Mouse (Mus musculus) intestine, embryonic 14.5 days (tissue): ENCODE measurements at regions not wholly inside any gene's neighbourhood (a gene's known extent, or its start where the extent isn't known, plus 50 kb on each side); places are given as distances from the start of the nearest gene placed in this dataset.

Experiments used
- ATAC-seq: fragments of 200-750 bp; cut with Nextera tagmentation; replicated peaks from 2 replicates; pipeline ENCODE4 v1.8.0; 2017; ENCODE audit warnings: low read depth, moderate number of reproducible peaks, moderate TSS enrichment, moderate library complexity; ENCODE audit not compliant: low FRiP score, low TSS enrichment
- DNase-seq: peaks from one replicate; pipeline ENCODE4 v3.0.0-alpha.2; 2018; ENCODE audit warnings: low spot score
- H3K27ac ChIP-seq: fragments of 300-500 bp; sonication (generic); 2 replicates; pipeline ENCODE4 v1.5.1; 2014; ENCODE audit warnings: low read depth, mild to moderate bottlenecking, control low read depth
- H3K27me3 ChIP-seq: fragments of 300-500 bp; sonication (generic); replicated peaks from 2 replicates; pipeline ENCODE4 v1.6.1; 2014; ENCODE audit warnings: low read length, control low read depth; ENCODE audit not compliant: control insufficient read depth, insufficient read depth
- H3K36me3 ChIP-seq: fragments of 300-500 bp; sonication (generic); 2 replicates; pipeline ENCODE4 v1.6.1; 2014; ENCODE audit warnings: low read length, control low read depth; ENCODE audit not compliant: control insufficient read depth, insufficient read depth
- H3K4me1 ChIP-seq: fragments of 300-500 bp; sonication (generic); replicated peaks from 2 replicates; pipeline ENCODE4 v1.6.1; 2014; ENCODE audit warnings: low read length, control low read depth, mixed read lengths; ENCODE audit not compliant: control insufficient read depth, insufficient read depth
- H3K4me2 ChIP-seq: fragments of 300-500 bp; sonication (generic); 2 replicates; pipeline ENCODE4 v1.6.1; 2014; ENCODE audit warnings: low read length
- H3K4me3 ChIP-seq: fragments of 300-500 bp; sonication (generic); 2 replicates; pipeline ENCODE4 v1.5.1; 2014; ENCODE audit warnings: low read depth, low read length, control low read depth, mixed read lengths
- H3K9ac ChIP-seq: fragments of 300-500 bp; sonication (generic); 2 replicates; pipeline ENCODE4 v1.6.1; 2014; ENCODE audit warnings: mild to moderate bottlenecking, low read length
- H3K9me3 ChIP-seq: fragments of 300-500 bp; sonication (generic); 2 replicates; pipeline ENCODE4 v1.6.1; 2016; ENCODE audit warnings: low read length, control low read depth; ENCODE audit not compliant: control insufficient read depth
- WGBS: fragments of 180-500 bp; shearing (Covaris S2); extraction: QIAGEN DNeasy Blood & Tissue Kit; methylation state at CpG from one replicate; pipeline ENCODE4 v1.1.7; 2014; 5-methylcytosine and 5-hydroxymethylcytosine counted together

DNA sequence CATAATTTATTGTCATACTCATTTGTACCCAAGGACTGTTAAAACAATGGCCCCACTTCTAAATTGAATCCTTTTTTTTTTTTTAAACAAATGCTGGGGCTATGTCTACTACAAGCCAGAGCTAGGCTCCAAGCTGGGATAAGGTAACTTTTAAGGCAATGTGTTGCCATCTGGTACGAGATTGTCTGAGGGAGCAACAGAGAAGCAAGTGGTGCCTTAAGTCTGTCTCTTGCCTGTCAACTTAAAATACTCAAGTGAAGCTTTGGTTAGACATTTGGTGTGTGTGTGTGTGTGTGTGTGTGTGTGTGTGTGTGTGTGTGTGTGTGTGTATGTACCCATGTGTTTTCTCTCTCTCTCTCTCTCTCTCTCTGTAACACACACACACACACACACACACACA lies 397.5 kb upstream of the Igfbp7 start:
- WGBS: 80% methylated on average over 1 of the region's 1 CpGs

DNA sequence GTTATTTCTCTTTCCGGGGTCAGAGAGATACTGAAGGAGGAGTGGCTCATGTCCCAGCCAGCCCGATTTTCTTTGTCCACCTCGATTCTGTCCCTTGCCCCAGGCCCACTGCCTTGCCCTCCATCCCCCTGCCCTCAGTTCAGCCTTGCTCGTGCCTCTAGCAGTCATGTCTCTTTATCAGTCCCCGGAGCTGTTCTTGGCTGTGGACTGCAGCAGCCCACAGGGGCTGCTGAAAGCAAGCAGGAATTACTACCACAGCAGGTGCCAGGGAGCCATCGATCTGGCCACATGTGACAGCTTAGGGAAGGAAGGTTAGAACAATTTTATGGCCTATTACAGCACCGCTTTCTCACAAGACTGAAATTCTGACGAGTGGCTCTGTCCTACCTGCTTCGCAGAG lies 396.3 kb upstream of the Igfbp7 start:
- DNase-seq: no peak
- no peaks in the 10 kb centered on the region for H3K9me3 ChIP-seq
- 59% methylated on average over 9 of the region's 9 CpGs for WGBS
- H3K4me1 ChIP-seq: no peaks in the 10 kb centered on the region
- no peak for ATAC-seq
- peak overlapping the region; percentile 3; the same call in 1 of the 2 replicates for H3K4me2 ChIP-seq
- H3K36me3 ChIP-seq: no peaks in the 10 kb centered on the region
- H3K4me3 ChIP-seq: no peak overlapping the region
- H3K27ac ChIP-seq: no peak overlapping the region
- H3K27me3 ChIP-seq: no peaks in the 10 kb centered on the region
- no peak overlapping the region for H3K9ac ChIP-seq

More for the DNA sequence above, 397.5 kb upstream of the Igfbp7 start:
- Histone ChIP-seq H3K4me3 (no peak overlapping the region), H3K4me1 (no peaks in the 10 kb centered on the region), H3K9ac (no peak overlapping the region), H3K27ac (no peak overlapping the region), H3K9me3 (no peaks in the 10 kb centered on the region), H3K4me2 (no peak overlapping the region), H3K27me3 (no peaks in the 10 kb centered on the region), H3K36me3 (no peaks in the 10 kb centered on the region)
- DNase-seq (no peak), ATAC-seq (no peak)

DNA sequence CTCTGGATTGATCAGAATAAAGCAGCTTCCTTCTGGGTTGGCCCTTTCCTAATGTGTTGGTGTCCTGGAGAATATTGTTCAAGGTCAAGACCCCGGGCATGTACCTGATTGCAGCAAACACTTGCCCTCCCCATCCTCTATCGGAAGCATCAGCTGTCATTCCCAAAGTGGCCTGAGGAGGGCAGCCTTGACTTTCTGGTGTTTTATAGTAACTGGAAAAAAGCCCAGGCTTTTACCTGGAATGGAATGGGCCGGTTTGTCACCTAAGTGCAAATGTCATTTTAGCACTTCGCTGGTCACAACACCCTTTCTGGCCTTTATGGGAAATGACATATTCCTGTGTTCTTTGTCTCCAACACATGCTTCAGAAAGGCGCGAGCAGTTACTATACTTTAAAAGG lies 395.7 kb upstream of the Igfbp7 start:
- Histone ChIP-seq H3K4me3 (0 out of 2 replicates have a peak overlapping the region, but pooled peaks have one; percentile 1), H3K9me3 (no peaks in the 10 kb centered on the region), H3K4me2 (peak overlapping the region; percentile 3; the same call in 1 of the 2 replicates), H3K36me3 (no peaks in the 10 kb centered on the region), H3K9ac (no peak overlapping the region), H3K27ac (no peak overlapping the region), H3K27me3 (no peaks in the 10 kb centered on the region), H3K4me1 (no peaks in the 10 kb centered on the region)
- DNase-seq (peak; percentile 84), ATAC-seq (no peak)
- WGBS: 55% methylated on average over 6 of the region's 6 CpGs

DNA sequence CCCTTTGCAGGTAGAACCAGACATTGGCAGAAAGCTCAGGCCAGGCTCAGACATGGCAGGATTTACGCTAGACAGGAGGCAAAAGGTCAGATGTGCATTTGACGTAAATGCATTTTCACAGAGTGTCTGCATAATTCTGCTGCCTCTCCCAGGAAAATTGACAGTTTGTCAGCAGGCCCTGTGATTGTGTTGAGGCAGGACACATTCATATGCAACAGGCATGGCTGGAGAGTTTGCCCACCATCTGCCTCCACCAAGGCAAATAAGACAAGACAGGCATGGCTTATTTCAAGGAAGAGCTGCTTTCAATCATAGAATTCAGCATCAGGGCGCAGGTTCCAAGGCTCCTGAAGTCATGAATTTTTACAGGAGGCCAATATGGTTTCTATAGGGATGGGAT lies 389.1 kb upstream of the Igfbp7 start:
- Histone ChIP-seq H3K9me3 (no peaks in the 10 kb centered on the region), H3K4me1 (no peaks in the 10 kb centered on the region)
- WGBS: 60% methylated on average over 3 of the region's 3 CpGs

DNA sequence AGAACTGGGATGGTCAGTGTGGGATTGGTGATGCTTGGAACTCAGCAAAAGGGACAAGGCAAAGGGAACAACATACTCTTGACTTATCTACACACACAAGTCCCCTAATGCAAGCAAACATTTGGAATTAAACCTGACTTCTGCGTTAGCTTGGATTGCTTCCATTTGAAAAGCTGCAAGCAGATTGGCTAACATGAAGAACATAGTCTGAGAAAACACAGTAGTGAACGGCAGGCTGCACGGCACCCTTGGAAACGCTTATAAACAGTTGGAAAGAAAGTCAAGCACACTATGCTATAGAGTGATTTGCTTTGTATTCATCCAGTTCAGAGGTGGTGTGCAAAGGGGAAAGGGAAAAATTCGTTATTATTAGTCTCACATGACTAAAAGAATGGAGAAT lies 387.9 kb upstream of the Igfbp7 start:
- no peak overlapping the region for H3K27ac ChIP-seq
- no peaks in the 10 kb centered on the region for H3K9me3 ChIP-seq
- ATAC-seq (no peak), DNase-seq (no peak)
- no peak overlapping the region for H3K4me2 ChIP-seq
- 68% methylated on average over 5 of the region's 5 CpGs for WGBS
- H3K36me3 ChIP-seq: no peaks in the 10 kb centered on the region
- H3K9ac ChIP-seq: no peak overlapping the region
- H3K4me1 ChIP-seq: no peaks in the 10 kb centered on the region
- no peak overlapping the region for H3K4me3 ChIP-seq
- H3K27me3 ChIP-seq: no peaks in the 10 kb centered on the region

More for the DNA sequence above, 389.1 kb upstream of the Igfbp7 start:
- no peak overlapping the region for H3K4me2 ChIP-seq
- no peaks in the 10 kb centered on the region for H3K27me3 ChIP-seq
- ATAC-seq (no peak), DNase-seq (no peak)
- no peak overlapping the region for H3K9ac ChIP-seq
- H3K36me3 ChIP-seq: no peaks in the 10 kb centered on the region
- H3K27ac ChIP-seq: no peak overlapping the region
- H3K4me3 ChIP-seq: no peak overlapping the region

DNA sequence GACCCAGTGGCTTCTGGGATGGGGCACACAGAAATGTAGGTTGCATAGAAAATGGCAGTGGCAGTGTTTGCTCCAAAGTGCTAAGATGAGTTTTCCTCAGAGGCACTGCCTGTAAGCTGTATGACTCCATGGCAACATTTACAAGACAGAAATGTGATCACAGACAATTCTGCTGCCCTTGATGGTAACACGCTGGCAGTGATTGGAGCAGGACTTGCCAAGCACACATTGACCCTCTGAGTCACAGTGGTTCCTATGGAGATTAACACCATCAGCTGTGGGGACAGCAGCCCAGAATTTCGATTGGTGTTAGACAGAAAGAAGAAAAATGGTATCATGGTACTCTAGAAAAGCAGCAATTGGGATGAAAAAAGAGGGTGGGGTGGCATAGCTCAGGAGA lies 376.1 kb upstream of the Igfbp7 start:
- Histone ChIP-seq H3K9me3 (no peaks in the 10 kb centered on the region), H3K27me3 (no peaks in the 10 kb centered on the region), H3K4me3 (no peak overlapping the region), H3K4me2 (no peak overlapping the region), H3K36me3 (no peaks in the 10 kb centered on the region), H3K27ac (no peak overlapping the region), H3K9ac (no peak overlapping the region), H3K4me1 (no peaks in the 10 kb centered on the region)
- WGBS: 69% methylated on average over 2 of the region's 2 CpGs
- DNase-seq (no peak), ATAC-seq (no peak)

DNA sequence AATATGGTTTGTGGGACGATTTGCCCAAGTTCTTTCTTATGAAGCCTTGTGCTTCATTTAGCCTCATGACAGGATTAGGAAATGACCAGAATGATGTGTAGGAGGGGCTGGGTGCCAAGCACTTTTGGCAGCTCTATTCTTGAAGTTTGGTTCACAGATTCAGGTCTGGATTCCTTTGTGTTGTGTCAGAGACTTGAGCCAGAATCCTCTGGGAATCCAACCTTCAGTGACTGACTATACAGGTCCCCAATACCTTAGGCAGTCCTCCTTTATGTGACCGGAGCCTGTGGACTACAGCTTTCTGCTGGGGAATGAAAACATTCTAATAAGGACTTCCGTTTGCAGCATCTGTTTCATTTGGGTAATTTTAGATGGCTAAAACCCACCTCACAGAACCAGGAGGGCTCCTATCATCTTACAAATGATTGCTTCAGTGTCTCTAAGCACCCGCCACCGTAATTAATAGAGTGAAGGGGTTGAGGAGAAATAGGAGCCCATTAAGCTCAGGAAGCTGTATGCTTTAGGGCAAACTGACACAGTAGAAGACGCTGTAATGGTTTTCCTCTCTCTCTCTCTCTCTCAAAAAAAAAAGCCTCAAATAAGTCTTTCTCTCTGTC lies 354.7 kb upstream of the Igfbp7 start:
- Histone ChIP-seq H3K27me3 (no peaks in the 10 kb centered on the region), H3K9ac (no peak overlapping the region), H3K4me1 (no peaks in the 10 kb centered on the region), H3K36me3 (no peaks in the 10 kb centered on the region), H3K27ac (no peak overlapping the region), H3K9me3 (no peaks in the 10 kb centered on the region), H3K4me2 (no peak overlapping the region), H3K4me3 (no peak overlapping the region)
- WGBS: 72% methylated on average over 6 of the region's 6 CpGs
- ATAC-seq (no peak), DNase-seq (no peak)

DNA sequence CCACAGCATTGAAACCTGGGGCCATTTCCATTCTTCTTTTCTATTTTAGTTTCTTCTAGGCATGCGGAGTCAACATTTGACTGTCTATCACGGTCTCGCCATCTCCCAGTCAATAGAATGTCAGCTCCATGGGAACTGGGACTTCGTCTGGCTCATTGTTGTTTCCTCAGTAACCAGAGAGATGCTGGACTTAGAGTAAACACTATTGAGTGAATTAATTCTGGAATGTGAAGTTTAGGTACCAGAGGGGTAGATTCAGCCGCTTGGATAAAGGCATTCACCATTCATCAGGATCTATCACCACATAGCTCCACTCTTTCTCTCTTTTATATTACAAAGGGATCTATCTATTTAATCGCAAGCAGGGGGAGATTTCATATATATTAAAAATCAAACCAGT lies 354.2 kb upstream of the Igfbp7 start:
- Histone ChIP-seq H3K9ac (no peak overlapping the region), H3K27ac (no peak overlapping the region), H3K9me3 (no peaks in the 10 kb centered on the region), H3K36me3 (no peaks in the 10 kb centered on the region), H3K4me1 (no peaks in the 10 kb centered on the region), H3K27me3 (no peaks in the 10 kb centered on the region), H3K4me2 (no peak overlapping the region), H3K4me3 (no peak overlapping the region)
- 87% methylated on average over 6 of the region's 6 CpGs for WGBS
- ATAC-seq (no peak), DNase-seq (no peak)

DNA sequence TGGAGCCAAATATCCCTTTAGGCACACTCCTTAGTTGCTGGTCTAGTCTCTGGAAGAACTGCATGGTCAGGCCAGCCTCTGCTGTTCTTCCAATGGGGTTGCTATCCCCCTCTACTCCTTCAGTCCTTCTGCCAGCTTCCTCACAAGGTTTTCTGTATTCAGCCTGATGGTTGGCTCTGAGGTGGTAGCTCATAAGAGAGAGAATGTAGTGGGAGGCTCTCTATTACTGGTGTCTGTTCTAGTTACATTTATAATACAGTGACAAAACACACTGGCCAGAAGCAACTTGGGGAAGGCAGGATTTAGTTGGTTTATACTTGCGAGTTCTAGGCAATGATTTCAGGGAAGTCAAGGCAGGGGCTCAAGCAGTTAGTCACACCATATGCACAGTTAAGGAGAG lies 341.1 kb upstream of the Igfbp7 start:
- H3K27me3 ChIP-seq: no peaks in the 10 kb centered on the region
- no peak overlapping the region for H3K4me2 ChIP-seq
- DNase-seq: no peak
- no peak overlapping the region for H3K4me3 ChIP-seq
- H3K27ac ChIP-seq: no peak overlapping the region
- WGBS: 90% methylated on average over 1 of the region's 1 CpGs
- H3K9ac ChIP-seq: no peak overlapping the region
- ATAC-seq: no peak
- no peaks in the 10 kb centered on the region for H3K4me1 ChIP-seq
- H3K36me3 ChIP-seq: no peaks in the 10 kb centered on the region
- H3K9me3 ChIP-seq: no peaks in the 10 kb centered on the region
